Mouse (Mus musculus): ENCODE results near the gene Klf13. TPM values are rescaled to one million over a fixed set of nuclear protein-coding genes. Genes with fewer than 3 reads are reported as not detected.

Klf13 gene
- polyA plus RNA-seq, 1 experiment from 2014 or later, result 14.1 TPM

Other genes starting within 250 kb of the Klf13 start
- not detected in 2 replicates for gene E030018B13Rik, start 22.1 kb downstream of the Klf13 start, polyA plus RNA-seq (2015; fragmentation: Nextera tagmentation; extraction: Ambion mirVana)
- gene Trpm1, start 214.9 kb upstream of the Klf13 start, polyA plus RNA-seq (2015; fragmentation: Nextera tagmentation; extraction: Ambion mirVana), result not detected in 2 replicates

All from liver, embryonic 13.5 days (tissue).